Mouse (Mus musculus) bone marrow macrophage, adult 2 months (primary cell): ENCODE measurements around the gene Mtln.

Experiments used
- CTCF ChIP-seq: IDR thresholded peaks from 2 replicates; pipeline ENCODE4 v1.5.1; 2012; ENCODE audit warnings: low read depth, mild to moderate bottlenecking, low read length, moderate library complexity
- POLR2A ChIP-seq: IDR thresholded peaks from 2 replicates; pipeline ENCODE4 v1.6.1; 2012; ENCODE audit warnings: mild to moderate bottlenecking, low read depth, low read length, borderline replicate concordance

- TF ChIP-seq CTCF (no peak), POLR2A (no peak)
Observed at GRCm38 (mm10) chr2:127751849-127752610, 40.3 kb downstream of the Mtln start.
